Mouse (Mus musculus): ENCODE results near the gene Hoxd3. TPM values are rescaled to one million over a fixed set of nuclear protein-coding genes. Genes with fewer than 3 reads are reported as not detected.

Gene Hoxd3
- polyA plus RNA-seq, 1 experiment from 2014 or later, result not detected

- no peak overlapping the region for H3K9ac ChIP-seq (replicated peaks; ENCODE audit: low read depth, low read length)
- H3K4me3 ChIP-seq (replicated peaks; ENCODE audit: low read length), result no peak overlapping the region
- H3K9me3 ChIP-seq (ENCODE audit: control insufficient read depth, low read length), result 0 out of 2 replicates have a peak, but pooled peaks cover 3% of the 10 kb centered on the region
- no peak overlapping the region for H3K27ac ChIP-seq (ENCODE audit: low read length)
- H3K36me3 ChIP-seq (ENCODE audit: control insufficient read depth, insufficient read depth), result no peaks in the 10 kb centered on the region
- no peak overlapping the region for H3K4me2 ChIP-seq (ENCODE audit: low read length)
- peaks cover 9% of the 10 kb centered on the region; the same call in 1 of the 2 replicates for H3K4me1 ChIP-seq (replicated peaks; ENCODE audit: control insufficient read depth, insufficient read depth, low read length)
- no peak for ATAC-seq
- WGBS, result 1% methylated on average over 24 of the region's 25 CpGs
- H3K27me3 ChIP-seq (replicated peaks; ENCODE audit: control insufficient read depth, insufficient read depth, low read length), result peaks cover 80% of the 10 kb centered on the region
These were observed 41.4 kb downstream of the Hoxd3 start for GRCm38 (mm10) chr2:74753175-74753523.

DNA sequence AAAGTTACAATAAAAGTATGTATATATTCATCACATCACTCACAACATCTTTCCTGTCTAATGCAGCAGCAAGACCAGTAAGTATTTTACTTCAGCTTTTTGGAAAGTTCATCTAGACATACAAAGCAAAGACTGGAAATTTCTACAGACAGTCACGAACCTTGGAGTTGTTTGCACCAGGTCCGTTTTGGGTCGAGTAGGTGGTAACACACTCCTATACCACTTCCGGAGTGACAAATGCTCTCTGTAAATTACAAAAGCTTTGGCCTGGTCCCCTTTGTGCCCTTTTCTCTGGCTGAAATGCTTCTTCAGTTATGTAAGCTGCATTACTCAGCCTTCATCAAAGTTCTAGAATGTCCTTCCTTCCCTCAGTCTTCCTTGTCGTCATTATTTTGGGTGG lies 42.0 kb downstream of the Hoxd3 start:
- H3K4me1 ChIP-seq (replicated peaks; ENCODE audit: control insufficient read depth, insufficient read depth, low read length), result peaks cover 9% of the 10 kb centered on the region; the same call in 1 of the 2 replicates
- no peak overlapping the region for H3K27ac ChIP-seq (ENCODE audit: low read length)
- no peaks in the 10 kb centered on the region for H3K36me3 ChIP-seq (ENCODE audit: control insufficient read depth, insufficient read depth)
- H3K4me2 ChIP-seq (ENCODE audit: low read length), result no peak overlapping the region
- H3K9ac ChIP-seq (replicated peaks; ENCODE audit: low read depth, low read length), result no peak overlapping the region
- 11% methylated on average over 5 of the region's 5 CpGs for WGBS
- 0 out of 2 replicates have a peak, but pooled peaks cover 3% of the 10 kb centered on the region for H3K9me3 ChIP-seq (ENCODE audit: control insufficient read depth, low read length)
- peaks cover 83% of the 10 kb centered on the region for H3K27me3 ChIP-seq (replicated peaks; ENCODE audit: control insufficient read depth, insufficient read depth, low read length)
- H3K4me3 ChIP-seq (replicated peaks; ENCODE audit: low read length), result no peak overlapping the region
- ATAC-seq, result no peak

DNA sequence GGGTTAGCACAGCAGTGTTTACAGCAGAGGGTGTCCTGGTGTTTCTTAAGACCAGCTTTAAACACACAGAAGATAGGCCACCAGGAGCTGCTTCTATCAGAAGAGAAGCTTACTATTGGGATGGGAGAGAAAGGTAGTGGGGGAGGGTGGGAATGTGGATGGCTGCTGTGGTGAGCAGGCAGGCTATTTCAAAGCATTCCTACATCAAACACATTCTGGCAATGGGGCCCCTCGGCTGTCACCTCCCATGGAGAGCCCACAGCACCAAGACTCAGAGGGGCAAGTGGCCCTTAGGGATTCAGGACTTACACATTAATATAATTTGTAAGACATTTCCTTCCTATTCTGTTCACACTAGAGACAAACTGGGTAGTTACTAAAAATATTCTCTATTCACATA lies 48.4 kb downstream of the Hoxd3 start:
- H3K9ac ChIP-seq (replicated peaks; ENCODE audit: low read depth, low read length), result no peak overlapping the region
- ATAC-seq, result no peak

GRCm38 (mm10) chr2:74761941-74762340 lies 50.2 kb downstream of the Hoxd3 start:
- H3K27ac ChIP-seq (ENCODE audit: low read length), result no peak overlapping the region
- no peak overlapping the region for H3K4me3 ChIP-seq (replicated peaks; ENCODE audit: low read length)
- H3K27me3 ChIP-seq (replicated peaks; ENCODE audit: control insufficient read depth, insufficient read depth, low read length), result peaks cover 83% of the 10 kb centered on the region
- H3K9me3 ChIP-seq (ENCODE audit: control insufficient read depth, low read length), result no peaks in the 10 kb centered on the region
- no peak overlapping the region for H3K9ac ChIP-seq (replicated peaks; ENCODE audit: low read depth, low read length)
- no peaks in the 10 kb centered on the region for H3K36me3 ChIP-seq (ENCODE audit: control insufficient read depth, insufficient read depth)
- 4% methylated on average over 13 of the region's 13 CpGs for WGBS
- no peak for ATAC-seq
- H3K4me2 ChIP-seq (ENCODE audit: low read length), result no peak overlapping the region
- peaks cover 14% of the 10 kb centered on the region for H3K4me1 ChIP-seq (replicated peaks; ENCODE audit: control insufficient read depth, insufficient read depth, low read length)

More for the DNA sequence above, 48.4 kb downstream of the Hoxd3 start:
- no peak overlapping the region for H3K4me2 ChIP-seq (ENCODE audit: low read length)
- no peaks in the 10 kb centered on the region for H3K9me3 ChIP-seq (ENCODE audit: control insufficient read depth, low read length)
- H3K4me1 ChIP-seq (replicated peaks; ENCODE audit: control insufficient read depth, insufficient read depth, low read length), result peaks cover 14% of the 10 kb centered on the region
- H3K36me3 ChIP-seq (ENCODE audit: control insufficient read depth, insufficient read depth), result no peaks in the 10 kb centered on the region
- no peak overlapping the region for H3K27ac ChIP-seq (ENCODE audit: low read length)
- WGBS, result 0% methylated on average over 1 of the region's 1 CpGs
- H3K4me3 ChIP-seq (replicated peaks; ENCODE audit: low read length), result no peak overlapping the region
- peaks cover 80% of the 10 kb centered on the region for H3K27me3 ChIP-seq (replicated peaks; ENCODE audit: control insufficient read depth, insufficient read depth, low read length)

GRCm38 (mm10) chr2:74762522-74763244 lies 51.0 kb downstream of the Hoxd3 start, which contains the start of gene Hoxd1:
TSS of gene Hoxd1 (plus strand) at chr2:74762980.
- peak; percentile 84 for ATAC-seq
- Histone ChIP-seq H3K9me3 (ENCODE audit: control insufficient read depth, low read length) (no peaks in the 10 kb centered on the region), H3K4me2 (ENCODE audit: low read length) (peak within 1 kb of the TSS; percentile 89), H3K36me3 (ENCODE audit: control insufficient read depth, insufficient read depth) (no peaks in the 10 kb centered on the region), H3K4me1 (replicated peaks; ENCODE audit: control insufficient read depth, insufficient read depth, low read length) (peaks cover 14% of the 10 kb centered on the region), H3K4me3 (replicated peaks; ENCODE audit: low read length) (peak within 1 kb of the TSS; percentile 58), H3K9ac (replicated peaks; ENCODE audit: low read depth, low read length) (no peak within 1 kb of the TSS), H3K27me3 (replicated peaks; ENCODE audit: control insufficient read depth, insufficient read depth, low read length) (peaks cover 83% of the 10 kb centered on the region), H3K27ac (ENCODE audit: low read length) (no peak within 1 kb of the TSS)
- under 1% methylated on average over 58 of the region's 61 CpGs for WGBS

GRCm38 (mm10) chr2:74763245-74763735 lies 51.6 kb downstream of the Hoxd3 start:
- no peak overlapping the region for H3K27ac ChIP-seq (ENCODE audit: low read length)
- H3K36me3 ChIP-seq (ENCODE audit: control insufficient read depth, insufficient read depth), result no peaks in the 10 kb centered on the region
- H3K27me3 ChIP-seq (replicated peaks; ENCODE audit: control insufficient read depth, insufficient read depth, low read length), result peaks cover 79% of the 10 kb centered on the region
- ATAC-seq, result peak; percentile 31; the same call in 1 of the 2 replicates
- peak overlapping the region; percentile 58 for H3K4me3 ChIP-seq (replicated peaks; ENCODE audit: low read length)
- peak overlapping the region; percentile 89 for H3K4me2 ChIP-seq (ENCODE audit: low read length)
- no peaks in the 10 kb centered on the region for H3K9me3 ChIP-seq (ENCODE audit: control insufficient read depth, low read length)
- peaks cover 14% of the 10 kb centered on the region for H3K4me1 ChIP-seq (replicated peaks; ENCODE audit: control insufficient read depth, insufficient read depth, low read length)
- H3K9ac ChIP-seq (replicated peaks; ENCODE audit: low read depth, low read length), result no peak overlapping the region
- under 1% methylated on average over 52 of the region's 53 CpGs for WGBS

DNA sequence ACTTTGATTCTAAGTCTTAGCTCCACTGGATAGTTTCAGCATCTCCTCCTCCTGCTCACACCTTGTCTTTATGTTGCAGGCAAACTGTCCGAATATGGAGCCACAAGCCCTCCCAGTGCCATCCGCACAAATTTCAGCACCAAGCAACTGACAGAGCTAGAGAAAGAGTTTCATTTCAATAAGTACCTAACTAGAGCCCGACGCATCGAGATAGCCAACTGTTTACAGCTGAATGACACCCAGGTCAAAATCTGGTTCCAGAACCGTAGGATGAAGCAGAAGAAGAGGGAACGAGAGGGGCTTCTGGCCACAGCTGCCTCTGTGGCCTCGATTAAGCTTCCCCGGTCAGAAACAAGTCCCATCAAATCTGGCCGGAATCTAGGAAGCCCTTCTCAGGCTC lies 52.2 kb downstream of the Hoxd3 start:
- Histone ChIP-seq H3K9me3 (ENCODE audit: control insufficient read depth, low read length) (no peaks in the 10 kb centered on the region), H3K27ac (ENCODE audit: low read length) (no peak overlapping the region), H3K36me3 (ENCODE audit: control insufficient read depth, insufficient read depth) (no peaks in the 10 kb centered on the region), H3K27me3 (replicated peaks; ENCODE audit: control insufficient read depth, insufficient read depth, low read length) (peaks cover 78% of the 10 kb centered on the region), H3K4me2 (ENCODE audit: low read length) (no peak overlapping the region), H3K4me1 (replicated peaks; ENCODE audit: control insufficient read depth, insufficient read depth, low read length) (peaks cover 14% of the 10 kb centered on the region), H3K9ac (replicated peaks; ENCODE audit: low read depth, low read length) (no peak overlapping the region), H3K4me3 (replicated peaks; ENCODE audit: low read length) (no peak overlapping the region)
- ATAC-seq, result no peak
- WGBS, result 45% methylated on average over 10 of the region's 10 CpGs

- H3K4me3 ChIP-seq (replicated peaks; ENCODE audit: low read length), result no peak overlapping the region
- no peak overlapping the region for H3K4me2 ChIP-seq (ENCODE audit: low read length)
- no peaks in the 10 kb centered on the region for H3K4me1 ChIP-seq (replicated peaks; ENCODE audit: control insufficient read depth, insufficient read depth, low read length)
- H3K36me3 ChIP-seq (ENCODE audit: control insufficient read depth, insufficient read depth), result no peaks in the 10 kb centered on the region
- ATAC-seq, result no peak
- H3K9me3 ChIP-seq (ENCODE audit: control insufficient read depth, low read length), result peaks cover 4% of the 10 kb centered on the region; the same call in 1 of the 2 replicates
- WGBS, result 93% methylated on average over 2 of the region's 2 CpGs
- H3K27me3 ChIP-seq (replicated peaks; ENCODE audit: control insufficient read depth, insufficient read depth, low read length), result peaks cover 8% of the 10 kb centered on the region; the same call in 1 of the 2 replicates
- no peak overlapping the region for H3K27ac ChIP-seq (ENCODE audit: low read length)
- H3K9ac ChIP-seq (replicated peaks; ENCODE audit: low read depth, low read length), result no peak overlapping the region
These were observed 62.6 kb downstream of the Hoxd3 start for GRCm38 (mm10) chr2:74774359-74774758.

- H3K9me3 ChIP-seq (ENCODE audit: control insufficient read depth, low read length), result no peaks in the 10 kb centered on the region
- no peak for ATAC-seq
- 60% methylated on average over 13 of the region's 13 CpGs for WGBS
These were observed 66.0 kb downstream of the Hoxd3 start for GRCm38 (mm10) chr2:74777536-74778275.

More at GRCm38 (mm10) chr2:74777536-74778275, 66.0 kb downstream of the Hoxd3 start:
- Histone ChIP-seq H3K4me1 (replicated peaks; ENCODE audit: control insufficient read depth, insufficient read depth, low read length) (no peaks in the 10 kb centered on the region), H3K9ac (replicated peaks; ENCODE audit: low read depth, low read length) (no peak overlapping the region), H3K4me2 (ENCODE audit: low read length) (no peak overlapping the region), H3K27me3 (replicated peaks; ENCODE audit: control insufficient read depth, insufficient read depth, low read length) (no peaks in the 10 kb centered on the region), H3K4me3 (replicated peaks; ENCODE audit: low read length) (no peak overlapping the region), H3K27ac (ENCODE audit: low read length) (no peak overlapping the region), H3K36me3 (ENCODE audit: control insufficient read depth, insufficient read depth) (no peaks in the 10 kb centered on the region)

Data from forebrain, embryonic 16.5 days (tissue).